Mouse (Mus musculus): ENCODE results near the gene Ramac.

The Ramac gene

GRCm38 (mm10) chr7:81762180-81763109 is at the start of gene Ramac:
Gene Ramac, plus strand, starts transcription at chr7:81762925.
- in situ Hi-C loops (cut with MboI; ENCODE audit: low sequenced_read_pairs): no loop called here

- in situ Hi-C loops (cut with MboI; ENCODE audit: low sequenced_read_pairs): no loop called here
Measured at GRCm38 (mm10) chr7:81718657-81719056, 44.1 kb upstream of the Ramac start.

GRCm38 (mm10) chr7:81719216-81719661 is 43.5 kb upstream of the Ramac start:
- in situ Hi-C loops (cut with MboI; ENCODE audit: low sequenced_read_pairs): no loop called here

- in situ Hi-C loops (cut with MboI; ENCODE audit: low sequenced_read_pairs): no loop called here
Measured at GRCm38 (mm10) chr7:81721271-81721670, 41.5 kb upstream of the Ramac start.

- in situ Hi-C loops (cut with MboI; ENCODE audit: low sequenced_read_pairs): no loop called here
Measured at GRCm38 (mm10) chr7:81723851-81724250, 38.9 kb upstream of the Ramac start.

- in situ Hi-C loops (cut with MboI; ENCODE audit: low sequenced_read_pairs): no loop called here
Measured at GRCm38 (mm10) chr7:81725986-81726727, 36.6 kb upstream of the Ramac start.

GRCm38 (mm10) chr7:81726728-81727005 is 36.1 kb upstream of the Ramac start:
- in situ Hi-C loops (cut with MboI; ENCODE audit: low sequenced_read_pairs): no loop called here

- in situ Hi-C loops (cut with MboI; ENCODE audit: low sequenced_read_pairs): no loop called here
Measured at GRCm38 (mm10) chr7:81727716-81728115, 35.0 kb upstream of the Ramac start.

GRCm38 (mm10) chr7:81729787-81730186 is 32.9 kb upstream of the Ramac start:
- in situ Hi-C loops (cut with MboI; ENCODE audit: low sequenced_read_pairs): no loop called here

GRCm38 (mm10) chr7:81731181-81731651 is 31.5 kb upstream of the Ramac start:
- in situ Hi-C loops (cut with MboI; ENCODE audit: low sequenced_read_pairs): no loop called here

- in situ Hi-C loops (cut with MboI; ENCODE audit: low sequenced_read_pairs): no loop called here
Measured at GRCm38 (mm10) chr7:81732183-81733089, 30.3 kb upstream of the Ramac start.

- in situ Hi-C loops (cut with MboI; ENCODE audit: low sequenced_read_pairs): no loop called here
Measured at GRCm38 (mm10) chr7:81735300-81736048, 27.3 kb upstream of the Ramac start.

GRCm38 (mm10) chr7:81738720-81739385 is 23.9 kb upstream of the Ramac start:
- in situ Hi-C loops (cut with MboI; ENCODE audit: low sequenced_read_pairs): no loop called here

GRCm38 (mm10) chr7:81740010-81740409 is 22.7 kb upstream of the Ramac start:
- in situ Hi-C loops (cut with MboI; ENCODE audit: low sequenced_read_pairs): no loop called here

- in situ Hi-C loops (cut with MboI; ENCODE audit: low sequenced_read_pairs): no loop called here
Measured at GRCm38 (mm10) chr7:81744145-81744544, 18.6 kb upstream of the Ramac start.

GRCm38 (mm10) chr7:81747956-81748355 is 14.8 kb upstream of the Ramac start:
- in situ Hi-C loops (cut with MboI; ENCODE audit: low sequenced_read_pairs): no loop called here

GRCm38 (mm10) chr7:81763110-81763845 is 553 bp downstream of the Ramac start:
- in situ Hi-C loops (cut with MboI; ENCODE audit: low sequenced_read_pairs): no loop called here

GRCm38 (mm10) chr7:81772786-81773539 is 10.2 kb downstream of the Ramac start:
- in situ Hi-C loops (cut with MboI; ENCODE audit: low sequenced_read_pairs): no loop called here
